Mouse (Mus musculus) limb, embryonic 10.5 days (tissue): ENCODE measurements around the gene Lamc2. TPM values are rescaled to one million over a fixed set of nuclear protein-coding genes. Genes with fewer than 3 reads are reported as not detected.
A peak's percentile ranks its signal among the peaks of the same experiment; 100 is the strongest.

Experiments used
- DNase-seq: peaks from one replicate; pipeline ENCODE4 v3.0.0-alpha.2; 2017; ENCODE audit warnings: low spot score
- H3K27ac ChIP-seq: fragments of 300-500 bp; sonication (generic); 2 replicates; pipeline ENCODE4 v1.5.1; 2016; ENCODE audit warnings: mild to moderate bottlenecking
- H3K27me3 ChIP-seq: fragments of 300-500 bp; sonication (generic); 2 replicates; pipeline ENCODE4 v1.6.1; 2016; ENCODE audit warnings: low read depth, mild to moderate bottlenecking; ENCODE audit not compliant: poor library complexity, severe bottlenecking
- H3K36me3 ChIP-seq: fragments of 300-500 bp; sonication (generic); 2 replicates; pipeline ENCODE4 v1.6.1; 2016; ENCODE audit warnings: mild to moderate bottlenecking, moderate library complexity
- H3K4me1 ChIP-seq: fragments of 300-500 bp; sonication (generic); 2 replicates; pipeline ENCODE4 v1.6.1; 2016
- H3K4me3 ChIP-seq: fragments of 300-500 bp; sonication (generic); 2 replicates; pipeline ENCODE4 v1.5.1; 2016; ENCODE audit warnings: mild to moderate bottlenecking, moderate library complexity
- H3K9me3 ChIP-seq: fragments of 300-500 bp; sonication (generic); replicated peaks from 2 replicates; pipeline ENCODE4 v1.6.1; 2016; ENCODE audit warnings: mild to moderate bottlenecking
- WGBS: fragments of 180-500 bp; shearing (Covaris S2); methylation state at CpG from one replicate; pipeline ENCODE4 v1.1.7; 2016; 5-methylcytosine and 5-hydroxymethylcytosine counted together
- polyA plus RNA-seq: library from polyadenylated mRNA; unstranded; fragments of >200 nt; fragmentation: Nextera tagmentation; extraction: Ambion mirVana; gene quantifications from 2 replicates; pipeline ENCODE4 v1.2.1, GENCODE M21; 2016

Gene Lamc2
- polyA plus RNA-seq, 1 experiment from 2014 or later: 3.3 TPM

DNA sequence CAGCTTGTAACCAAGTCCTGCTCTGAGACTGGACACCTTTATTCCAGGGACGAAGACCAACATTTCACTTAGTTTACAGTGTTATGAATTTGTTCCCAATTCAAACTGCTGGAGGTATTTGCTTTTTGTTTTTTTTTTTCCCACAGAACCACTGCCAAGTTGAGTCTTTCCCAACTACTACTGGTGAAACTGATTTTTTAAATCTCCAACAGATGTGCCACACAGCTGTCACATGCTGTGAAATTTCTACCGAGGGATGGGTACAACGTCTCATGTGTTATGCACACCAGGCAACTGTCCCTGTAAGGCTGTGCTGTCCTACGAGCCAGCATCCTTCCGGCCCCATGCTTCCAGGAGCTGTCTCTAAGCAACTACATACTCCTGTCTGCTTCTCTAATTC lies 18.0 kb downstream of the Lamc2 start:
- H3K36me3 ChIP-seq: no peaks in the 10 kb centered on the region
- WGBS: 91% methylated on average over 5 of the region's 5 CpGs
- DNase-seq: no peak
- no peaks in the 10 kb centered on the region for H3K9me3 ChIP-seq
- no peak overlapping the region for H3K4me3 ChIP-seq
- peaks cover 14% of the 10 kb centered on the region for H3K4me1 ChIP-seq
- no peaks in the 10 kb centered on the region for H3K27me3 ChIP-seq
- H3K27ac ChIP-seq: no peak overlapping the region

DNA sequence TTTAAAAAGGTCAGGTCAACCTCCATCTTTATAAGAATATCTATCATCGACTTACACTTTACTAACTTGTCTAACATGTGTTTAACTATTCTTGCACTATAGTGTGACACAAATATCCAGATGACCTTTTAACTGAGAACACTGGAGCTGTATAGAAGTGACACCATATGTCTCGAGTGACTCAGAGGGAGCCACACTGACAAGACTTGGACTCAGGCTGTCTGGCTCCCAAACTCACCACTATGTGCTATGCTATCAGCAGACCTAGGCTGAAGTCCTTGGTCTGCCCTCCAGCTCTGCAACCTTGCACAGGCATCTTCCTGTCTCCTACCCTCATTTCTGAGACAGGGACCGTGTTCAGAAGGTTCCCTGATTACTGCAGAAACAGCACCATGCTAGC lies 22.4 kb downstream of the Lamc2 start:
- DNase-seq: no peak
- Histone ChIP-seq H3K4me1 (0 out of 2 replicates have a peak, but pooled peaks cover 4% of the 10 kb centered on the region), H3K9me3 (no peaks in the 10 kb centered on the region), H3K27me3 (no peaks in the 10 kb centered on the region), H3K4me3 (no peak overlapping the region), H3K36me3 (no peaks in the 10 kb centered on the region), H3K27ac (no peak overlapping the region)
- WGBS: 61% methylated on average over 3 of the region's 3 CpGs

DNA sequence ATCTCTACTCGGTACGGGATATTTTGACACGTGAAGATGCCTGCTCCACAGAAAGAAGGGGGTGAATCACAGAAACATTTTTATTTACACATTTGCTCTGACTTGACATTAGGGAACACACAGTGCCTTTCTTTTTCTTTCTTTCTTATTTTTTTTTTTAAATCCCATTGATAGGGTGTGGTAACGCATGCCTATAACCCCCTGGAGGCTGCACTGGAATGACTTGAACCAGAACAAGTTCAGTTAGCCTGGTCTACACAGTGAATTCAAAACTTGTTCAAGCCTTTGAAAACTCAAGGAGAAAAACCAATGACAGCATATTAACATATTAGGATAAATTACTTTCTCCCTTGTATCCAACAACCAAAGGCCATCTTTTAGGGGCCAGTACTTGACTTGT lies 27.1 kb downstream of the Lamc2 start:
- no peak for DNase-seq
- H3K27me3 ChIP-seq: no peaks in the 10 kb centered on the region
- no peaks in the 10 kb centered on the region for H3K9me3 ChIP-seq
- no peak overlapping the region for H3K27ac ChIP-seq
- H3K4me1 ChIP-seq: 0 out of 2 replicates have a peak, but pooled peaks cover 4% of the 10 kb centered on the region
- no peaks in the 10 kb centered on the region for H3K36me3 ChIP-seq
- no peak overlapping the region for H3K4me3 ChIP-seq
- 92% methylated on average over 4 of the region's 4 CpGs for WGBS

DNA sequence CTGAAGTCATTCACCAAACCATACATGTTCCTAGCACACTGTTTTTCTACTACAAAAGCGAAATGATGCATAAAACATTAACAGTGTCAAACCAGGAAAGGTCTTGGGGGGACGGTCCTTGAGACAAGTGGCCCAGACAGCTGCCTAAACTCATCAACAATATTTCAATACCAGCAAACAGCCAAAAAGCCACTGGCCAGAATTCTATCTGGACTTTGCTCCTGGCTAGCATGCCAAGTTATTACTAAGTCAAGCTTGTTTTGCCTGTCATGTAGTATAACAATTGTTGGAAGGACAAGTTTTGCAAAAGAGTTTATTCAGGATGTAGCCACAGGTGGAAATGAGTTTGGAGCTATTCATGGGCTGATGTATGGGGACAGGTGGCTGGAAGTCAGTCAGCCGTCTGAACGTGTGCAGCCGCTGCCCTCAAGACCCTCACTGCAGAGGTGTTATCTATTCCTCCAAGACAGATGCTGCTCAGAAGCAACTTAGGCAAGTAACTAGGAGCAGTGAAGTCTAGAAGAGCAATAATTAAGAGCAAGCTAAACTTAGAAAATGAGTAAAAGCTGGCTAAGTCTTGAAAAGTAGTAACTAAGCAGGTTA lies 29.1 kb downstream of the Lamc2 start:
- Histone ChIP-seq H3K9me3 (no peaks in the 10 kb centered on the region), H3K27ac (no peak overlapping the region), H3K27me3 (no peaks in the 10 kb centered on the region), H3K4me3 (no peak overlapping the region), H3K4me1 (no peaks in the 10 kb centered on the region), H3K36me3 (no peaks in the 10 kb centered on the region)
- 76% methylated on average over 5 of the region's 5 CpGs for WGBS
- no peak for DNase-seq

DNA sequence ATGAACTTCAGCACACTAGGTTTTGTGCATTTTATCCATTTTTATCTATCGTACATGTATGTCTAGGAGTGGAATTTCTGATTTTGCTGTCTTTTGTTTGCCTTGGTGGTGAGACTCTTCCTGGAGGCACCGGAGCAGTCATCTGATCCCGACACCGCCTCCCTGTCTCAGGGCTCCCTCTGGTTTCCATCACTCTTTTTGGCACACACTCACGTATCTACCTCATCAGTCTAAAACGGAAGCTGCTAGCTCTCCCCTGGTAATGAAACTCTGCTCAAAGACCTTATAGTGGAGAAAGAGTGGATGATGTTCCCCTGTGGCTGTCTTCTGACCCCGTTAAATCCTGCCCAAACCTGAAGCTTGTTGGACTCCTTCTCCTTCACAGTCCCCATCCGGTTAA lies 30.9 kb downstream of the Lamc2 start:
- H3K36me3 ChIP-seq: no peaks in the 10 kb centered on the region
- H3K27me3 ChIP-seq: no peaks in the 10 kb centered on the region
- no peaks in the 10 kb centered on the region for H3K9me3 ChIP-seq
- no peaks in the 10 kb centered on the region for H3K4me1 ChIP-seq
- no peak overlapping the region for H3K27ac ChIP-seq
- DNase-seq: no peak
- H3K4me3 ChIP-seq: no peak overlapping the region
- 72% methylated on average over 8 of the region's 8 CpGs for WGBS

DNA sequence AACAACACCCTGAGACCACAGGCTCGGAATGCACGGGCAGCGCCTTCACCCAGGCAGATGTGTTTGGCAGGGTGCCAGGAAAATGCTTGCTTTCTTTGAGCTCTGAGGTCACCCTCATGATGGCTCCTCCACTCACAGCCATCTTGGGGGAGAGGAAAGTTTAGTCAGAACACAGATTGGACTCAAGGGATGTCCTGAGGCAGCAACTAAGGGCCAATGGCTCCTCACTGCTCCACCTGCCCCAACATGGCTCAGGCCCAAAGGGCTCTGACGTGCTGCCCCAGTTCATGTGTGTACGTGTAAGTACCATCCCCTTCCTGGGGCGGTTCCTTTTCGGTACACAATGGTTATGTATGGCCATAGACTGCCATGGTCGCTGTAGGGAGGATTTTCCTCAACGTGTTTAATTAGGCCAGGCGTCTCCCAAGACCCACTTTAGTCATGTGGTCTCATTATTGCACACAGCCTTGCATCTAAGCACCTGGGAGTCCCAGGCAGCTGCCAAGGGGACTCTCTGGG lies 32.6 kb downstream of the Lamc2 start:
- no peaks in the 10 kb centered on the region for H3K27me3 ChIP-seq
- 85% methylated on average over 10 of the region's 10 CpGs for WGBS
- H3K27ac ChIP-seq: peak overlapping the region; percentile 46; the same call in 1 of the 2 replicates
- no peaks in the 10 kb centered on the region for H3K9me3 ChIP-seq
- no peak for DNase-seq
- no peaks in the 10 kb centered on the region for H3K36me3 ChIP-seq
- H3K4me1 ChIP-seq: no peaks in the 10 kb centered on the region
- no peak overlapping the region for H3K4me3 ChIP-seq

DNA sequence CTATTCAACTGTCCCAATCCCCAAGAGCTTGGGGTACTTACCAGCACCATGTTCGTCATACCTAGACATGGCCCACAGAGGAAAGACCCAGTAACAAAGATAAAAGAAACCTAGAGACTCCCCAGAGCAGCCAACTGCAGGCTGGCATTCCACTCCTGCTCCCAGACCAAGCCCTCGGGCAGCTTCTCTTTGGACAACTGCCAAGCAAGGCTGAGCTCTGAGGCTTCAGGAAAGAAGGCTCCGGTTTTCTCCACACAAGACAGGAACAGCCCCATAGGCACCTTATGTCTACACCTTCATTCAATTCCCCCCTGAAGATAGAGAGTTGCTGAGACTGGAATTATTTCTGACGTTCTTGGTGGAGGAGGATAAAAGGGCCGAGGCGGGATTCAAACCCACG lies 33.7 kb downstream of the Lamc2 start:
- DNase-seq: no peak
- WGBS: 91% methylated on average over 7 of the region's 7 CpGs
- Histone ChIP-seq H3K4me1 (no peaks in the 10 kb centered on the region), H3K27ac (no peak overlapping the region), H3K27me3 (no peaks in the 10 kb centered on the region), H3K9me3 (no peaks in the 10 kb centered on the region), H3K36me3 (no peaks in the 10 kb centered on the region), H3K4me3 (no peak overlapping the region)

DNA sequence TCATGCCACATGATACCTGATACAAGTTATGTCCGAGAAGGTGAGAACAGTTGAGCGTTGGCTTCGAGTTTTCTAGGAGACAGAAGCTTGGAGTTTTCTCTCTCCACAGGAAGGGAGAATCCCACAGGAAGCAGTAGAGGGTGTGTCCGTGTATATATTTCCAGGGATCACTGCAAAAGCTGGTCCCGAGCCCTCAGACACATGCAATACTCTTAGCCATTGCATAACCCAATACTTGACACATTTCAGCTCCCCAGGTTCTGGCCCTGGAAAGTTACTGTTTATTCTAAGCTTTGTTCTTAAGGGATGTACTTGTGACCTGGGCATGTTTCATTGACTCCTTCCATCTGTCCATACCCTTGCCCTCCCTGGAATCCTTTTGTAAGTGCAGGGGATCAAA lies 40.5 kb downstream of the Lamc2 start:
- no peak overlapping the region for H3K4me3 ChIP-seq
- DNase-seq: no peak
- 89% methylated on average over 5 of the region's 5 CpGs for WGBS
- H3K4me1 ChIP-seq: peaks cover 16% of the 10 kb centered on the region
- H3K27ac ChIP-seq: no peak overlapping the region
- no peaks in the 10 kb centered on the region for H3K36me3 ChIP-seq
- no peaks in the 10 kb centered on the region for H3K9me3 ChIP-seq
- no peaks in the 10 kb centered on the region for H3K27me3 ChIP-seq

DNA sequence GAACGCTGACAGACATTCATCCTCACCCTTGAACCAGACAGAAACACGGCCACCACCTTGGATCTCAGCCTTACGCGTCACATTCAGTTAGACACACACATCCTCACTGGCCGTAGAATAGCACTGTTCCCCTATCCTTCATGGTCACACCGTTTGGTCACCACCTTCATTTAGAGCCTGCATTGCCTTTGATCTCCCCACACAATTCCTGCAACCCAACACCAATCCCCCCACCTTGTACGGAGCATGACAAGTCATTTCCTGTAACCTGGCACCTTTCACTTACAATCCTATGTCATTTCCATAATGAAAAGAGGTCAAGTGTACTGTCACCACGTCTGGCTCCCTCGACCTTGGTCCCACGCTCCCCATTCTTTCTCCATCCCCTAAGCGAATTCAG lies 42.2 kb downstream of the Lamc2 start:
- H3K4me1 ChIP-seq: peaks cover 18% of the 10 kb centered on the region
- H3K27me3 ChIP-seq: no peaks in the 10 kb centered on the region
- no peaks in the 10 kb centered on the region for H3K9me3 ChIP-seq
- no peak for DNase-seq
- H3K36me3 ChIP-seq: no peaks in the 10 kb centered on the region
- no peak overlapping the region for H3K4me3 ChIP-seq
- H3K27ac ChIP-seq: no peak overlapping the region
- WGBS: 50% methylated on average over 11 of the region's 11 CpGs

DNA sequence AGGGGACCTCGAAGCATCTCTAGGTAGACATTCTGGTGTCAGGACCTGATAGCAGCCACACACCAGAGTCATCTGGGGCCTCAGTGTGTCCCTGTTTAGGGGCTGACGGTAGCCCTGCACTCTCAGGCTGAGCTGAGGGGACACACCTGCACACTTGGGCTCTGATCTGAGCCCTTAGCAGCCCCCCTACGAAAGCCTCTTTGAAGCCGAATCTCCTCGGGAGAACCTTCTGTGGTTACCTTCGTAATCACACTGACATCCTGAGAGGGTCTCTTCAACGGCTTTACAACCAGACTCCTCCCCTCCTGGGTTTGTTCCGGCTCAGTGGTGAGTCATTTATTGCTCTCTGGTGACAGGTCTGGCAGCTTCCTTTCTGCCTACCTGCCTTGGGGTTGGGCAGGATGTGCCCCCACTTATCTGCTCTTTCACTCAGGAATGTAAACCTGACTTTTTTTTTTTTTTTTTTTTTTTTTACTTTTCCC lies 45.5 kb downstream of the Lamc2 start:
- 20% methylated on average over 8 of the region's 8 CpGs for WGBS
- Histone ChIP-seq H3K9me3 (no peaks in the 10 kb centered on the region), H3K4me1 (peaks cover 18% of the 10 kb centered on the region), H3K4me3 (no peak overlapping the region), H3K36me3 (no peaks in the 10 kb centered on the region), H3K27me3 (no peaks in the 10 kb centered on the region), H3K27ac (no peak overlapping the region)
- no peak for DNase-seq

DNA sequence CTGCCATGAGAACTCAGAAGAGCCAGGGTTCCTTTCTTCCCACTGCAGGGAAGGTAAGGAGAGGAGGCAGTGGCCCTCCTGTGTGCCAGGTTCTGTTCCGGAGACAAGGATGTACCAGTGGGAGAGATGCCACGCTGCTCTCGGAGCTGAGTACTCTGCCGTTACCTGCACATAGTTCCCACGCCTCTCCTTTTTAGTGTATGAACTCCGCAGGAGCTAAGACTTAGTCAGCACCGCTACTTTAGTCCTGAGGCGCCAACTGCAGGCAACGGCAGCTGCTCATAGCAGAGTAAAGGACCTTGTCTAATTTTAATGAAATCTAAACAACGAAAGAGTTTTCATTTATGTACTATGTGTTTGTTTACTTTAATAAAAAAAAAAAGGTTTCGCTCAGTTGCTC lies 46.0 kb downstream of the Lamc2 start:
- DNase-seq: no peak
- no peaks in the 10 kb centered on the region for H3K9me3 ChIP-seq
- H3K4me3 ChIP-seq: no peak overlapping the region
- 79% methylated on average over 11 of the region's 11 CpGs for WGBS
- no peaks in the 10 kb centered on the region for H3K36me3 ChIP-seq
- no peak overlapping the region for H3K27ac ChIP-seq
- H3K4me1 ChIP-seq: peaks cover 18% of the 10 kb centered on the region
- H3K27me3 ChIP-seq: no peaks in the 10 kb centered on the region

DNA sequence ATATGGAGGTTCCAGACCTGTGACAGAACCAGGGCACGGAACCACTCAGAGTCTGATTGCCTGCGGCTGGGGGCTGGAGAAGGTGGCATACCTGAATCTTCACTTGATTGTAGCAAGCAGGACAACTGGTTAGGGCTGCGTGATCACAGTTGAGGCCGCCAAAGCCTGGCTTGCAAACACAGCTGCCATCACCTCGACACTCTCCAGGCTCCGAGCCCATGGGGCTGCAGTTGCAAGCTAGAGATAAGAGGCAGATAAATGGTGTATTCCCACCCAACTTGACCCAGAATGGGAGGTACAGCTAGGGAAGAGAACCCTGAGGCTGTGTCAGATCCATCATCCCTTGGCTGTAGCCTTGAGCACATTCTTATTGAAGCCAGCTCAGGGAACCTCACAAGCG lies 46.6 kb downstream of the Lamc2 start:
- DNase-seq: no peak

DNA sequence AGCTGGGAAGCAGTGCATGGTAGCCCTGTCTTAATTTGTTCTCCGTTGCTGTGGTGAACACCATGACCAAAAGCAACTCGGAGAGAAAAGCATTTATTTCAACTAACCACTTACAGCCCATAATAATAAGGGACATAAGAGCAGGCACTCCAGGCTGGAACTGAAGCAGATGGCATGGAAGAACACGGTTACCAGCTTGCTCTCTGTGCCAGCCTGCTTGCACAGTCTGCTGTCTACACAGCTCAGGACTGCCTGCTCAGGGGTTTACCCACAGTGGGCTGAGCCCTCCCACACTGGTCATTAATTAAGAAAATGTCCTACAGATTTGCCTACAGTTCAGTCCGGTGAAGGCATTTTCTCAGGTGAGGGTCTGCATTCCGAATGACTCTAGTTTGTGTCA lies 47.8 kb downstream of the Lamc2 start:
- Histone ChIP-seq H3K36me3 (no peaks in the 10 kb centered on the region), H3K9me3 (no peaks in the 10 kb centered on the region), H3K4me1 (peaks cover 20% of the 10 kb centered on the region), H3K27ac (no peak overlapping the region), H3K4me3 (no peak overlapping the region), H3K27me3 (no peaks in the 10 kb centered on the region)
- DNase-seq: no peak
- 71% methylated on average over 5 of the region's 5 CpGs for WGBS

More for the DNA sequence above, 46.6 kb downstream of the Lamc2 start:
- H3K4me1 ChIP-seq: peaks cover 19% of the 10 kb centered on the region
- H3K36me3 ChIP-seq: no peaks in the 10 kb centered on the region
- no peaks in the 10 kb centered on the region for H3K9me3 ChIP-seq
- no peaks in the 10 kb centered on the region for H3K27me3 ChIP-seq
- H3K27ac ChIP-seq: no peak overlapping the region
- WGBS: 51% methylated on average over 7 of the region's 7 CpGs
- no peak overlapping the region for H3K4me3 ChIP-seq

DNA sequence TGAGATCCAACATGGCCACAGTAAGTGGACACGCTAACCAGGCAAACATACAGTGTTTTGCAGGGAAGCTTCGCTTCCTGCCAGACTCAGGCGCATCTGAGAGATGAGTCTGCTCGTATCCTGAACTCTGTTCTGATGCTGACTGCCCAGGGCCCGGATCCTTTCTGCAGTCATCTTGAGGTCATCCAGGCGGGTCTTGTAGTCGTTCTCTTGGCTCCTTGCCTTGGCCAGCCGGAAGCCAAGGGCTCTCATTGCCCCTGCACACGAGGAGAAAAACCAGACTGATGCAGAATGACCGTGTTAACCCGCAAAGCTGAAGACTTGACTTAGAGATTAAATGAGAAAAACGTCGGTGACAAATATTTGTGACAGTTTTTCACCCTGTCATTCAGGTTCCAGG lies 49.6 kb downstream of the Lamc2 start:
- Histone ChIP-seq H3K27me3 (no peaks in the 10 kb centered on the region), H3K36me3 (no peaks in the 10 kb centered on the region), H3K9me3 (no peaks in the 10 kb centered on the region), H3K4me3 (no peak overlapping the region), H3K27ac (no peak overlapping the region), H3K4me1 (peaks cover 27% of the 10 kb centered on the region)
- 79% methylated on average over 13 of the region's 13 CpGs for WGBS
- DNase-seq: no peak
